ENCODE assay signal across 8 mouse cellular contexts in genomic region chr6:125190816-125191215, GRCm38 (mm10). TPM values are rescaled to one million over a fixed set of nuclear protein-coding genes. Genes with fewer than 3 reads are reported as not detected.
A peak's percentile ranks its signal among the peaks of the same experiment; 100 is the strongest.
DNase-seq lines count a peak whose midpoint lies in the region; ATAC-seq lines count a peak whose summit lies in the region.

No protein-coding gene starts in this region.

- peak overlapping the region; percentile 99 for H3K4me3 ChIP-seq in megakaryocyte, embryonic 14.5 days (replicated peaks)
- H3K4me3 ChIP-seq in embryonic facial prominence, embryonic 14.5 days (ENCODE audit: low read depth, low read length): peak overlapping the region; percentile 51
- peak overlapping the region; percentile 75 for H3K4me3 ChIP-seq in limb, embryonic 11.5 days (ENCODE audit: low read depth, low read length)
- H3K4me3 ChIP-seq in stomach, embryonic 14.5 days (ENCODE audit: low read depth, low read length): peak overlapping the region; percentile 55

- H3K27ac ChIP-seq in embryonic facial prominence, embryonic 14.5 days (replicated peaks; ENCODE audit: low read depth, low read length): peak overlapping the region; percentile 97
- H3K27ac ChIP-seq in limb, embryonic 11.5 days (replicated peaks; ENCODE audit: low read depth, low read length): 0 out of 2 replicates have a peak overlapping the region, but pooled peaks have one; percentile 99
- H3K27ac ChIP-seq in stomach, embryonic 14.5 days (ENCODE audit: low read length): peak overlapping the region; percentile 96

- H3K9me3 ChIP-seq in megakaryocyte, embryonic 14.5 days: no peaks in the 10 kb centered on the region
- H3K9me3 ChIP-seq in embryonic facial prominence, embryonic 14.5 days (ENCODE audit: control insufficient read depth, low read length): no peaks in the 10 kb centered on the region
- H3K9me3 ChIP-seq in limb, embryonic 11.5 days (ENCODE audit: control insufficient read depth, low read length): no peaks in the 10 kb centered on the region
- no peaks in the 10 kb centered on the region for H3K9me3 ChIP-seq in stomach, embryonic 14.5 days (ENCODE audit: control insufficient read depth, low read depth, low read length)

- H3K4me2 ChIP-seq in embryonic facial prominence, embryonic 14.5 days (ENCODE audit: low read depth, low read length): peak overlapping the region; percentile 56
- peak overlapping the region; percentile 84 for H3K4me2 ChIP-seq in limb, embryonic 11.5 days (ENCODE audit: low read depth, severe bottlenecking)
- peak overlapping the region; percentile 55 for H3K4me2 ChIP-seq in stomach, embryonic 14.5 days (replicated peaks; ENCODE audit: low read depth, low read length)

- no peak for ATAC-seq in megakaryocyte, adult 5-6 weeks (ENCODE audit: poor library complexity, severe bottlenecking)
- ATAC-seq in embryonic facial prominence, embryonic 14.5 days (ENCODE audit: low read depth): no peak
- ATAC-seq in limb, embryonic 11.5 days (ENCODE audit: insufficient number of reproducible peaks, low FRiP score, low TSS enrichment, low read depth): no peak
- ATAC-seq in stomach, embryonic 14.5 days (ENCODE audit: insufficient number of reproducible peaks, insufficient read depth, low FRiP score, low read depth): no peak

- peaks cover 57% of the 10 kb centered on the region for H3K36me3 ChIP-seq in megakaryocyte, embryonic 14.5 days (replicated peaks; ENCODE audit: low read length)
- H3K36me3 ChIP-seq in embryonic facial prominence, embryonic 14.5 days (ENCODE audit: control insufficient read depth, insufficient read depth, low read length): peaks cover 61% of the 10 kb centered on the region
- peaks cover 35% of the 10 kb centered on the region for H3K36me3 ChIP-seq in limb, embryonic 11.5 days (ENCODE audit: control insufficient read depth, insufficient read depth, low read length)
- H3K36me3 ChIP-seq in stomach, embryonic 14.5 days (ENCODE audit: control insufficient read depth, insufficient read depth, low read length): peaks cover 53% of the 10 kb centered on the region

- peak overlapping the region; percentile 75 for H3K9ac ChIP-seq in embryonic facial prominence, embryonic 14.5 days (ENCODE audit: low read depth, low read length)
- H3K9ac ChIP-seq in limb, embryonic 11.5 days (ENCODE audit: low read length): peak overlapping the region; percentile 89
- peak overlapping the region; percentile 56 for H3K9ac ChIP-seq in stomach, embryonic 14.5 days (replicated peaks; ENCODE audit: low read depth, low read length)

- H3K27me3 ChIP-seq in megakaryocyte, embryonic 14.5 days (replicated peaks): no peaks in the 10 kb centered on the region
- H3K27me3 ChIP-seq in embryonic facial prominence, embryonic 14.5 days (replicated peaks; ENCODE audit: control insufficient read depth, insufficient read depth, low read length): no peaks in the 10 kb centered on the region
- H3K27me3 ChIP-seq in limb, embryonic 11.5 days (ENCODE audit: control insufficient read depth, insufficient read depth, low read length): no peaks in the 10 kb centered on the region
- H3K27me3 ChIP-seq in stomach, embryonic 14.5 days (ENCODE audit: control insufficient read depth, insufficient read depth, low read length): no peaks in the 10 kb centered on the region

- DNase-seq in embryonic facial prominence, embryonic 14.5 days (ENCODE audit: low spot score): no peak
- DNase-seq in limb, embryonic 11.5 days (ENCODE audit: low spot score): no peak
- no peak for DNase-seq in spleen, postnatal 14 days (ENCODE audit: low spot score in 2 of 2)
- DNase-seq in right cerebral cortex, postnatal 4 days: no peak
- no peak for DNase-seq in adrenal gland, postnatal 14 days

- peaks cover 34% of the 10 kb centered on the region for H3K4me1 ChIP-seq in megakaryocyte, embryonic 14.5 days
- H3K4me1 ChIP-seq in embryonic facial prominence, embryonic 14.5 days (ENCODE audit: control insufficient read depth, insufficient read depth, low read length): peaks cover 9% of the 10 kb centered on the region
- H3K4me1 ChIP-seq in limb, embryonic 11.5 days (ENCODE audit: control insufficient read depth, insufficient read depth, low read length): peaks cover 3% of the 10 kb centered on the region; the same call in 1 of the 2 replicates
- H3K4me1 ChIP-seq in stomach, embryonic 14.5 days (ENCODE audit: control insufficient read depth, insufficient read depth, low read length): peaks cover 3% of the 10 kb centered on the region; the same call in 1 of the 2 replicates

RNA-seq across cellular contexts. Expression of gene Ncapd2, which starts 0.7 kb away (rescaled TPM):
- 92.0 and 141 TPM in 2 replicates for polyA plus RNA-seq in megakaryocyte, embryonic 14.5 days (2012; ENCODE audit: insufficient read depth, low replicate concordance)
- 195 and 225 TPM in 2 replicates for total RNA-seq in megakaryocyte, adult 5-6 weeks (2015)
- total RNA-seq in megakaryocyte, adult 5-6 weeks (2017): 181 and 231 TPM in 2 replicates
- 76.7 and 90.8 TPM in 2 replicates for polyA plus RNA-seq in embryonic facial prominence, embryonic 14.5 days (2014; fragmentation: Nextera tagmentation; extraction: Ambion mirVana)
- polyA plus RNA-seq in limb, embryonic 11.5 days (2014; fragmentation: Nextera tagmentation; extraction: Ambion mirVana): 181 and 182 TPM in 2 replicates
- polyA plus RNA-seq in stomach, embryonic 14.5 days (2014; fragmentation: Nextera tagmentation; extraction: Ambion mirVana): 107 and 109 TPM in 2 replicates
- total RNA-seq in adrenal gland, postnatal 14 days (2021): 43.2 and 45.2 TPM in 2 replicates

RNA-seq across cellular contexts. Expression of gene Mrpl51, which starts 0.8 kb away (rescaled TPM):
- polyA plus RNA-seq in megakaryocyte, embryonic 14.5 days (2012; ENCODE audit: insufficient read depth, low replicate concordance): 68.3 and 124 TPM in 2 replicates
- 91.9 and 106 TPM in 2 replicates for total RNA-seq in megakaryocyte, adult 5-6 weeks (2015)
- total RNA-seq in megakaryocyte, adult 5-6 weeks (2017): 72.8 and 81.9 TPM in 2 replicates
- 198 and 205 TPM in 2 replicates for polyA plus RNA-seq in embryonic facial prominence, embryonic 14.5 days (2014; fragmentation: Nextera tagmentation; extraction: Ambion mirVana)
- polyA plus RNA-seq in limb, embryonic 11.5 days (2014; fragmentation: Nextera tagmentation; extraction: Ambion mirVana): 216 and 218 TPM in 2 replicates
- 193 and 202 TPM in 2 replicates for polyA plus RNA-seq in stomach, embryonic 14.5 days (2014; fragmentation: Nextera tagmentation; extraction: Ambion mirVana)
- 222 and 232 TPM in 2 replicates for total RNA-seq in adrenal gland, postnatal 14 days (2021)

RNA-seq across cellular contexts. Expression of gene Vamp1, which starts 24.5 kb away (rescaled TPM):
- polyA plus RNA-seq in megakaryocyte, embryonic 14.5 days (2012; ENCODE audit: insufficient read depth, low replicate concordance): 1.4 and 1.9 TPM in 2 replicates
- total RNA-seq in megakaryocyte, adult 5-6 weeks (2015): 12.6 and 13.9 TPM in 2 replicates
- 7.9 and 8.9 TPM in 2 replicates for total RNA-seq in megakaryocyte, adult 5-6 weeks (2017)
- polyA plus RNA-seq in embryonic facial prominence, embryonic 14.5 days (2014; fragmentation: Nextera tagmentation; extraction: Ambion mirVana): 2.4 and 2.7 TPM in 2 replicates
- 2.3 and 2.6 TPM in 2 replicates for polyA plus RNA-seq in limb, embryonic 11.5 days (2014; fragmentation: Nextera tagmentation; extraction: Ambion mirVana)
- 3.4 and 3.7 TPM in 2 replicates for polyA plus RNA-seq in stomach, embryonic 14.5 days (2014; fragmentation: Nextera tagmentation; extraction: Ambion mirVana)
- 31.8 and 42.6 TPM in 2 replicates for total RNA-seq in adrenal gland, postnatal 14 days (2021)

RNA-seq across cellular contexts. Expression of gene Gapdh, which starts 24.5 kb away (rescaled TPM):
- 5,967 and 19,384 TPM in 2 replicates for polyA plus RNA-seq in megakaryocyte, embryonic 14.5 days (2012; ENCODE audit: insufficient read depth, low replicate concordance)
- total RNA-seq in megakaryocyte, adult 5-6 weeks (2015): 2,892 and 2,923 TPM in 2 replicates
- total RNA-seq in megakaryocyte, adult 5-6 weeks (2017): 1,028 and 1,070 TPM in 2 replicates
- 1,831 and 1,850 TPM in 2 replicates for polyA plus RNA-seq in embryonic facial prominence, embryonic 14.5 days (2014; fragmentation: Nextera tagmentation; extraction: Ambion mirVana)
- 2,642 and 2,787 TPM in 2 replicates for polyA plus RNA-seq in limb, embryonic 11.5 days (2014; fragmentation: Nextera tagmentation; extraction: Ambion mirVana)
- 1,945 and 1,966 TPM in 2 replicates for polyA plus RNA-seq in stomach, embryonic 14.5 days (2014; fragmentation: Nextera tagmentation; extraction: Ambion mirVana)
- 1,705 and 1,924 TPM in 2 replicates for total RNA-seq in adrenal gland, postnatal 14 days (2021)

RNA-seq across cellular contexts. Expression of gene Tapbpl, which starts 40.8 kb away (rescaled TPM):
- 4.5 and 6.0 TPM in 2 replicates for polyA plus RNA-seq in megakaryocyte, embryonic 14.5 days (2012; ENCODE audit: insufficient read depth, low replicate concordance)
- total RNA-seq in megakaryocyte, adult 5-6 weeks (2015): 6.6 and 8.8 TPM in 2 replicates
- total RNA-seq in megakaryocyte, adult 5-6 weeks (2017): 19.2 and 21.2 TPM in 2 replicates
- polyA plus RNA-seq in embryonic facial prominence, embryonic 14.5 days (2014; fragmentation: Nextera tagmentation; extraction: Ambion mirVana): 3.4 and 3.6 TPM in 2 replicates
- 0.82 and 0.87 TPM in 2 replicates for polyA plus RNA-seq in limb, embryonic 11.5 days (2014; fragmentation: Nextera tagmentation; extraction: Ambion mirVana)
- polyA plus RNA-seq in stomach, embryonic 14.5 days (2014; fragmentation: Nextera tagmentation; extraction: Ambion mirVana): 4.7 and 5.2 TPM in 2 replicates
- 12.6 and 14.0 TPM in 2 replicates for total RNA-seq in adrenal gland, postnatal 14 days (2021)
